Mouse (Mus musculus): ENCODE measurements at regions not wholly inside any gene's neighbourhood (a gene's known extent, or its start where the extent isn't known, plus 50 kb on each side); places are given as distances from the start of the nearest gene placed in this dataset.

DNA sequence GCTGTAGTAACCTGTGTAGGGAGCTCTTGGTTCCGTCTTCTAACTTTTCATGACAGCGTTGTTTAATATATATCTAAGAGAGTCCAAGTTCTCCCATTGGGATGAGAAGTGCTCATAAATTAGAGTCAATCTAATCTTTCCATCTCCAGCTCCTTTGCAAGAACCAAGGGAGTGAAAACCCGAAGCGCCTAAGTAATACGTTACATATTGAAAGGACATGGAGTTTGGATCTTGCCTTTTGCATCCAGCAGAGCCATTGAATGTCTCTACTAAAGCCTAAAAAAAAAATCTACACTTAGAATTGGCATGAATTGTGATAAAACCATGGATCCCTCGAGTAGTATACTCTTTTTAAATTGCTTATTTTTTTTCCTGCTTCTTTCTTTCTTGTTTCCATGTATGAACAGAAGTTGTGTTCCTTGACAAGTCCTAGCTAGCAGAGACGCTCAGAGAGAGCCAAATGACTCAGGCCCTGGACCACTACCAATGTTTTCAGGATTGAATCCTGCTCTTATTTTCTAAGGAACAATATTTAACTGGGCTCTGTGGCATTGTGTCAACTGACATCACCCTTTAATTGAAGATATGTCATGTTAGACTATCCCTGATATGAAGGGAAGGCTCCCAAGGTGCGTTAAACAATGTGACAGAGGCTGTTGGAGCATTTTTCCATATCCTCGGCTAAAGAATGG lies 146.8 kb upstream of the Maf start:
- no peak for DNase-seq (ENCODE audit: low read depth in 1 of 2, low spot score in 2 of 2)

- no peak for DNase-seq (ENCODE audit: low read depth in 1 of 2, low spot score in 2 of 2)
These were observed 143.0 kb upstream of the Maf start for GRCm38 (mm10) chr8:115850552-115850951.

DNA sequence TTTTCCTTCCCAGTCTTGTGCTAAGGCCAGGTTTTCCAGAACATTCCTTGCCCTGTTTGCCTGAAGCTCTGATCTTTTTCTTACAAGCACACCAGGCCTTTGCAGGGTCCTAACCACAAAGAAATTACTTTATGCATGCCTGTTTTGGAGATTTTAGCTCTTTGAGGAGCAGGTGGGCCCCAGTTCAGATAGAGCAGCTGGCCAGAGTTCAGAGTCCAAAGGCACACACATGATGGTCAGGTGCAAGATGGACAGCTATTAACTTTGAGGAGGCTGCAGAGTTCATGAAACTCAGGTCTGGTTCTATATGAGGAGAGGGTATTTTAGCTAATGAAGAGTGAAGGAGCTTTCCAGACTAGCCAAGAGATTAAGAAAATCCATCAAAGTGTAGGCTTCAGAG lies 125.8 kb upstream of the Maf start:
- DNase-seq (ENCODE audit: low read depth in 1 of 2, low spot score in 2 of 2): no peak

DNA sequence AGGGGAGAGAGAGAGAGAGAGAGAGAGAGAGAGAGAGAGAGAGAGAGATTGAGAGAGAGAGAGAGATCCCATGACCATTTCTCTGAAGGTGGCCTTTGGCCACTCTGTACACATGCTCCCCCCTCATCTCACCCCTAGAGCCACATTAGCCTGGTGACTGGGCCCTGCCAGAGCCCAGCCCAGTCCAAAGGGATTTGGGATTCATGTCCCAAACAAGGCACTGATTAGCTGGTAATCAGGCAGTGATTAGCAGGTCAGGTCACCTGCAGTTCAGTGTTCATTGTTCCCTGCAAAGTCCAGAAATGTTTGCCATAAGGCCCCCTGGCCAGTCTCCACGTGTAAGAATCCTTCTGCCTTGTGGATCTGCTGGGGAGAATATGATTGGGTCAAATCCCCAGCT lies 124.1 kb upstream of the Maf start:
- DNase-seq (ENCODE audit: low read depth in 1 of 2, low spot score in 2 of 2): no peak

DNA sequence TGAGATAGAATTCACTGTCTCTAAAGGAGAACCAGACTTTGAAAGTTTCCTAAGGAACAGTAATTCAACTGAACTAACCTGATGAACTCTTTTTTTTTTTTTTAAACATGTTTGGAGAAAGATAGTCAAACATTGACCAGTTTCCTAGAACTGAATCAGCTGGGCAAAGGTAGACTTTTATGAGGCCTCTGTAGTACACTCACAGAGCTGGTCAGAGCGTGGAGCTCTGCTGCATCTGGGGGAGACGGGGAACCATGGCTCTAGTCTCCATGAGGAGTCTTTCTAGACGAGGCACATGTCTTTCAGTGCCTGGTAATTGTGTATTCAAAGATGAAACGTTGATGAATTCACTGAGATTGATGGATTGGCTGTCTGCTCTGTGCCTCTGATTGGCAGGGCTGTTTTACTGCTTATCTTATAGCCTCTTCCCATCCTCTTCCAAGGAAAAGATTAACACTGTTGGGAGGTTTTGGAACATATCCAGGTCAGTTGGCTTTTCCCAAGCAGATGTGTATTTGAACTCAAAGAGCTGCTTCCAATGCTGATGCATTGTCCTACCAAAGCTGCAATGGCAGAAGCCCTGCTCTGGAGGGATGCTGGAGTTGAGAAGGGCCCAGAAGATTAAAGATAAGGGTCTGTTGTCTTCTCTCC lies 122.5 kb upstream of the Maf start:
- DNase-seq (ENCODE audit: low read depth in 1 of 2, low spot score in 2 of 2): no peak

DNA sequence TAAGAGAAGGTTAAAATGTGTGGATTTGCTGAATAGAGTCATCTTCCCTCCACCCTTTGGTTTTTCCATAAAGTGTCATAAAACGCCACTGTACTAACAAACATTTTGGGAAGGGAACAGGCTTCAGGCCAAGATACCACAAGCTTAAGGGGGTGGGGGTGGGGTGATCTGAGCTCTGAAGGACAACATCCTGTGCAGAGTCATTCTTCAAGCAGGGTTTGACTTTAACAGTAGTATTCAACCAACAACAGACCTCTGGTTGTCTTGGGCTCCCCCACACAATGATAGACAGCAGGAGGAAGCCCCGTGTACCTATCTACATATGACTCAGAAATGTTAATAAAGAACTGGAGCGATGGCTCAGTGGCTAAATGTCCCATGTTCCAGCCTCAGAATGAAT lies 118.9 kb upstream of the Maf start:
- DNase-seq (ENCODE audit: low read depth in 1 of 2, low spot score in 2 of 2): no peak

DNA sequence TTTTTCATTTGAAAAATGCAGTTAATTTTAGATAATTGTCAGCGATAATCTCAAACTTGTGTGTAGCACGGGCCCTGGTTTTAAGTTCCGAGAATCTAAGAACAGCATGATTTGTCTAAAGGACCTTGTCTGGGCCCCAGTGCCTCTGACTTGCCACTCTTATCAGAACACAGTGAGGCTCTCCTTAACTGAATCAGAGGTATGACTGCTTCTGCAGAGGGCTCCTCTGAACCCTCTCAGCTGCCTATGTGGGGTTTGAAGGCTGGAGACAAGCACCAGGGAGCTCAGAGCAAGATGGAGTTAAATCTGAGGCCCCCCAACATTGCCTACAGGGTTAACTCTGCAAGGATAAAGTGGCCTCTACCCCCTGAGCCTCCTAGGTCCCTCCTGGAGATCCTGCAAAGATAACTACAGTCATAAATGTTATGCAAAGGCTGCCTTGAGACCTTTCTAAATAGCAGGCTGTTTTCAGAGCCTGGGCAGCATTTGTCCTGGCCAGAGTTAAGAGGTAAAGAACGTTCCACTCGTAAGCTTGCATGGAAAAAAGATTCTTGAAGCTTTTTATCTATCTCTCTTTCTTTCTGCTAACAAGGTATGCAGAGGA lies 118.4 kb upstream of the Maf start:
- DNase-seq (ENCODE audit: low read depth in 1 of 2, low spot score in 2 of 2): no peak

DNA sequence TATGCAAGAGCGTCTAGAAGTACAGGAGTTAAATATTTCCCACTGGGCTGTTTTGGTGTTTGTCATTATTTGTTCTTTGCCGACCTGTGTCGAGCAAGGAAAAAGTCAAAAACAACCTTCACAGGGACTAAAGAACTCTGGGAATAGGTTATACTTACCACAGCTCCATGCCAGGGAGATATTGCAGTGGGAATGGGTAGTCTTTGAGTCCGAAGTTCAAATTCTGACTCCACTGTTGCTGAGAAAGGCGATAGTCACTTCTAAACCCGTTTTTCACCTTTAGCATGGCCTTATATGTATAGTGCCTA lies 116.8 kb upstream of the Maf start:
- no peak for DNase-seq (ENCODE audit: low read depth in 1 of 2, low spot score in 2 of 2)

GRCm38 (mm10) chr8:115823673-115824477 lies 116.3 kb upstream of the Maf start:
- DNase-seq (ENCODE audit: low read depth in 1 of 2, low spot score in 2 of 2): no peak

DNA sequence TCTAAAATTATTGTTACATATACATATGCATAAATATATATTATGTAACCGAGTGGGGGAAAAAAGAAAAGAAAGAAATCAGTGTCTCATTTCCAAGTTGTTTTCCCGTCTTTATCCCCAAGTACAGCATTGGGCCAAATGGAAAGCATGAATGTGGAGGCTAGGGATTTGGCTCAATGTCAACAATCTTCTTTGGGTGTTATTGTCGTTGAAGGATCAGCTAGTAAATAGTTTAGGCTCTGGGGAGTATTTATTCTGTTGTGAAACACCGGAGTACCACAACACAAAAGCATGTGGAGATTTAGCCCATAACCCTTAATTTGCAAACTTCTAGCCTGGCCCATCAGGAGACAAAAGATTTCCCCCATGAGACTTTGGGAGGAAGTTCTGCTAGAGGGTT lies 105.8 kb upstream of the Maf start:
- no peak for DNase-seq (ENCODE audit: low read depth in 1 of 2, low spot score in 2 of 2)

DNA sequence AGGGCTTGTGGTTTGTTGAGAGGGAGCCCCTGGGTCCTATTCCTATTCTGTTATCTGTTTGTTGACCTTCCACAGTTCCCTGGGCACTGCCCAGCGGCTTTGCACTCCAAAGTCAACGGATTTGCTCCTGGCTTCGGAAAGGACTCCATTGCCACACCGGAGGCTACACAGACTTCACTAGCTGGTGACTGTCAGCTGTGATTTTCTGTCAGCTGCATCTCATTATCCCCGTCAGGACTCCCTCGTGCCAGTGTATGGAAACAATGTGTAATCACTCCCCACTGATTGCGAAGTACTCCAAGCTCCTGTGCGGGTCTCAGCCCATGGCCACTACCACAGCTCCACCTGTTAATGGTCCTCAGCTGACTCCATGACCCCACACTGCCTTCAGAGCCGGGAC lies 99.0 kb upstream of the Maf start:
- DNase-seq (ENCODE audit: low read depth in 1 of 2, low spot score in 2 of 2): no peak

- no peak for DNase-seq (ENCODE audit: low read depth in 1 of 2, low spot score in 2 of 2)
These were observed 98.5 kb upstream of the Maf start for GRCm38 (mm10) chr8:115806139-115806538.

DNA sequence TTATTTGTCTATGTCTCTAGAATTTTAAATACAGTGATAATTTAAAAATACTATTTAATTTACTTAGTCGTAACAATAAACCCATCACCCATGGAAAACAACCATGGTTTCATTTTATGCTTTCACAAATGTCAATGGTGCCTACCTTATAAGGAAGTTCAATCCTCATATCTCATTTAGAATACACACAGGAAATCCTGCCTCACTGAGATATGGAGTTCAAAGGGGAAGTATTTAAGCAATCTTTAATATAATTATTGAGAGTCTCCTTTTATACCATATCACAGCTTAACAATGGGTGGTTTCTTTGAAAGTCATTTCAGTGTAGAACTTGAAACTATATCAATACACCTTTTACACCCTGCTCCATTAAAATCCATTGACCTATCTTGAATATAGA lies 86.0 kb upstream of the Maf start:
- DNase-seq (ENCODE audit: low read depth in 1 of 2, low spot score in 2 of 2): no peak

GRCm38 (mm10) chr8:115788421-115788820 lies 80.8 kb upstream of the Maf start:
- no peak for DNase-seq (ENCODE audit: low read depth in 1 of 2, low spot score in 2 of 2)

- no peak for DNase-seq (ENCODE audit: low read depth in 1 of 2, low spot score in 2 of 2)
These were observed 78.6 kb upstream of the Maf start for GRCm38 (mm10) chr8:115786185-115786584.

DNA sequence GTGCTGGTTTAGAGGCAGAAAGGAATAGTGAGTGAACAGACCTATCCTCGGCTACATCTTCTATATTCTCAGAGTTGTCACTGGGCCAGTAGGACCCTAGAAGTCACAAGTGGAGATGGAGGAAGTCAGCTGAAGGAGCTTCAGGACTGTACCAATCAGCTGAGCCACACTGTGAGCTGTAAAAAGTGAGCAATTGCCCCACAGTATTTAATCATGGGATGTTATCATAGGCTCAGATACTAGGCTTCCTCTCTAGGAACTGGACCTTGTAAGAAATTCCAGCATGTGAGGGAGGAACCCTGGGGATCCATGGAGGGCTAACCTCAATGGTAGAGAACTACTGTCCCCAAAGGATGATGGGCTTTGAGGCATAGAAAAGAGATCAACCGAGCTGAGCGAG lies 78.2 kb upstream of the Maf start:
- no peak for DNase-seq (ENCODE audit: low read depth in 1 of 2, low spot score in 2 of 2)

DNA sequence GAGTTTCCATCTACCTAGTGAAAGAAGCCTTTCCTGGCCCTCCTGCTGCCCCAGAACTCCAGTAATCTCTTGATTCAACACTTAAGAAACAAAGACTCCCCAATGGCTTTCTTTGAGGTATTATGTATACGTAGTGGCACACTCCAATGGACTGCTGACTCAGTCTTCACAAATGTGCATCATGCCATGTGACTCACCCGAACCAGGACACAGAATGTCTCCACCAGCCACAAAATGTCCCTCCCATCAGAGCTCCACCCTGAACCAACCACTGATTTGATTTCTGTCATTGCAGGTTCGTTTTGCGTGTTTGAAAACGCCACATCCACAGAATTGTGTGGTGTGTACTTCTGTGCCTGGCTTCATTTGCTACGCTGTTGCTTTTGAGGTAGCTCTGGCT lies 75.8 kb upstream of the Maf start:
- no peak for DNase-seq (ENCODE audit: low read depth in 1 of 2, low spot score in 2 of 2)

DNA sequence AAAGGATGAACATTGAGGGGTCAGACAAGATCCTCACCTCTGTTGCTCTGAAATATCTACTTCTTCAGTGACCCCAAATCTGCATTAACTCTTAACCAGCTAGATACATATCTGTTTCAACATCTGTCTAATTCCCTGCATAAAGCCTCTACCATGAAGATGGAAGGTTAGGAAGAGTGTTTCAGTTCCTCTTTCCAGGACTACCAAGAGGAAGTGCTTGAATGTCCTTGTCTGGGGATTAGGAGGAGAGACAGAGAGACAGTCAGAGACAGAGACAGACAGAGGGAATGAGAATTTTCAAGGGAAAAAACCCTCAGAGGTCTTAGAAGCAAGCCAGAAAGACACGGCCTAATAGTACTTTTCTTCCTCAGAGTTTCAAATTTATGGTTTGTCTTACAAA lies 70.8 kb upstream of the Maf start:
- no peak for DNase-seq (ENCODE audit: low read depth in 1 of 2, low spot score in 2 of 2)

- DNase-seq (ENCODE audit: low read depth in 1 of 2, low spot score in 2 of 2): no peak
These were observed 63.5 kb upstream of the Maf start for GRCm38 (mm10) chr8:115771060-115771459.

DNA sequence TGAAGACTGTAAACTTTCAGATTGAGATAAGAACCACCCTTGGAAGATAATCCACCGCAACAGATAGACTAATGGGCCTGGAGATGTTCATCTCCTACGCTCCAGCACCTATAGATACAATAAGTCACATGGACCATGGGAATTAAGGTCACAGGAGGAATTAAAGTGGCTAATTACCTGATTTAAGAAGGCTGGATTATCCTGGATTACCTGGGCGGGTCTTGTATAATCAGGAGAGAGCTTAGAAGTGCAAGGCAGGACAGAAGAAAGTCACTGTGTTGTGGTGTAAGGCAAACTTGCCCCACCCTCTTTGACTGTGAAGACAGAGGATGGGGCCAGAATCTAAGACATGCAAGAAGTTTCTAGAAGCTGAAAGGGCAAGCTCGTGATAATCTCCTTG lies 61.0 kb upstream of the Maf start:
- no peak for DNase-seq (ENCODE audit: low read depth in 1 of 2, low spot score in 2 of 2)

- no peak for DNase-seq (ENCODE audit: low read depth in 1 of 2, low spot score in 2 of 2)
These were observed 58.8 kb upstream of the Maf start for GRCm38 (mm10) chr8:115766218-115766898.

DNA sequence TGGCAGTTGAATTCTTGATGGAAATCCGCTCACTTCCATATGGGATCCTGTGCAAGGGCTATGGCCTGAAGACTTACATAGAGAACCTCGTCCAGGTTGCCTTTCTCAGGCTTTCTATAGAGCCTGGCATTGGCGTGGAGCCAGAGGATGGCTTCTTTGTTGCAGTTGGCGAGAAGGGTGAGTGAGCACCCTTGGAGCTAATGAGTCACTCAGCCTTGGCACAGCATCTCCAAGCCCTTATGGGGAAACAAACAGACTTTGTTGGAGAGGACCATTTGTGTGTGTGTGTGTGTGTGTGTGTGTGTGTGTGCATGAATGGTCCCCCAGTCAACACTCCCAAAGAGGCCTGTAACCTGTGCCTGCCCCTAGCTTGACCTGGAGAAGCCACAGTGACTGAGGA lies 57.0 kb upstream of the Maf start:
- DNase-seq (ENCODE audit: low read depth in 1 of 2, low spot score in 2 of 2): no peak

Measured in monocyte, adult 2 months (primary cell).